Mouse (Mus musculus) forebrain, embryonic 16.5 days (tissue): ENCODE data around the gene Ddhd1. TPM values are rescaled to one million over a fixed set of nuclear protein-coding genes. Genes with fewer than 3 reads are reported as not detected.
A peak's percentile ranks its signal among the peaks of the same experiment; 100 is the strongest.
"Not testable (repeated sequence)": the region's sequence is repeated elsewhere in the genome, so short reads cannot be mapped to it uniquely, and the experiment has no call there.

Source experiments
- ATAC-seq: fragments of 200-750 bp; cut with Nextera tagmentation; 2 replicates; pipeline ENCODE4 v1.8.0; 2017; ENCODE audit warnings: mild to moderate bottlenecking, moderate library complexity
- H3K27ac ChIP-seq: fragments of 300-500 bp; sonication (generic); 2 replicates; pipeline ENCODE4 v1.5.1; 2014; ENCODE audit warnings: low read length, control low read depth
- H3K27me3 ChIP-seq: fragments of 300-500 bp; sonication (generic); replicated peaks from 2 replicates; pipeline ENCODE4 v1.6.1; 2014; ENCODE audit warnings: low read length; ENCODE audit not compliant: control insufficient read depth, insufficient read depth
- H3K36me3 ChIP-seq: fragments of 300-500 bp; sonication (generic); 2 replicates; pipeline ENCODE4 v1.6.1; 2014; ENCODE audit not compliant: control insufficient read depth, insufficient read depth
- H3K4me1 ChIP-seq: fragments of 300-500 bp; sonication (generic); replicated peaks from 2 replicates; pipeline ENCODE4 v1.6.1; 2014; ENCODE audit warnings: low read length; ENCODE audit not compliant: control insufficient read depth, insufficient read depth
- H3K4me2 ChIP-seq: fragments of 300-500 bp; sonication (generic); 2 replicates; pipeline ENCODE4 v1.6.1; 2014; ENCODE audit warnings: mild to moderate bottlenecking, low read length, control low read depth
- H3K4me3 ChIP-seq: fragments of 300-500 bp; sonication (generic); replicated peaks from 2 replicates; pipeline ENCODE4 v1.5.1; 2014; ENCODE audit warnings: mild to moderate bottlenecking, low read length, control low read depth
- H3K9ac ChIP-seq: fragments of 300-500 bp; sonication (generic); replicated peaks from 2 replicates; pipeline ENCODE4 v1.6.1; 2014; ENCODE audit warnings: low read depth, low read length, control low read depth
- H3K9me3 ChIP-seq: fragments of 300-500 bp; sonication (generic); 2 replicates; pipeline ENCODE4 v1.6.1; 2016; ENCODE audit warnings: low read length; ENCODE audit not compliant: control insufficient read depth
- WGBS: fragments of 180-500 bp; shearing (Covaris S2); extraction: QIAGEN DNeasy Blood & Tissue Kit; methylation state at CpG from one replicate; pipeline ENCODE4 v1.1.7; 2014; 5-methylcytosine and 5-hydroxymethylcytosine counted together
- polyA plus RNA-seq: library from polyadenylated mRNA; unstranded; fragments of >200 nt; fragmentation: Nextera tagmentation; extraction: Ambion mirVana; gene quantifications from 2 replicates; pipeline ENCODE4 v1.2.1, GENCODE M21; 2015

Gene Ddhd1
- polyA plus RNA-seq, 1 experiment from 2014 or later = 18.2 TPM

DNA sequence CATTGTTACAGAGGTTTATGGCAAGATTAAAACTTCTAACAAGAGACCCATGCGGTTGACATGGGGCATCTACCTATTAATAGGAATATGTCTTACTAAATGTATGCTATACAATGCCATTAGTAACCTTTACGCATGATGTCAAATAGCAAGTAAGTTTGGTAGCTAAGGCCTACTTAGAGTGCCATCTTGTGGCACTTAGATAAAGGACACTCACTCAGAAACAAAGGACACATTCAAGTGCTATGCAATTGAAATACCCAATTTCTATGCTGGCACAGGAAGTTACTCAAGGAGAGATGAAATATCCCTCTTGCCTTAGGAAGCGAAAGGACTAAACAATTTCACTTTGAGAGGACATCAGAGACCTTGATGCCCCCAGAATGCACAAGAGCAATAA, 55.9 kb downstream of the Ddhd1 start:
- Histone ChIP-seq H3K4me1 (no peaks in the 10 kb centered on the region), H3K4me3 (no peak overlapping the region), H3K9ac (no peak overlapping the region), H3K27ac (peak overlapping the region; percentile 1; the same call in 1 of the 2 replicates), H3K27me3 (no peaks in the 10 kb centered on the region), H3K4me2 (no peak overlapping the region), H3K36me3 (no peaks in the 10 kb centered on the region), H3K9me3 (no peaks in the 10 kb centered on the region)
- 53% methylated on average over 3 of the region's 3 CpGs for WGBS
- peak; percentile 73 for ATAC-seq

DNA sequence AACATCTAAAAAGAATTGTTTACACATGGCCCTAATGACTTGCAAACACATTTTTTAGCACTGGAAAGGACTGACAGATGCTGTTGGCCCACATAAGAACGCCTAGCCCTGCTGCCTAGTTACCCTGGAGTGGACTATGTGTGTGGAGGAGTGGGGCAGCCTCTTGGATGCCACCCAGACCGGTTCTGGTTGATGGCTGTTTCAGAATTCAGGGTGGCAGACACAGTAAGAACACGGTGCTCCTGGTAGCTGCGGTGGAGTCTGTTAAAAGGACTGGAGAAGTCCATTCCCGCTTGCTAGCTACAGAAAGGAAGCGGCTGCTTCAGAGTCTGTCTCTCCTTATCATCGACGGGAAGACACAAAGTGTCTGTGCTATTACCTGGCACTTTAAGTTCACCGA, 57.4 kb downstream of the Ddhd1 start:
- no peak overlapping the region for H3K27ac ChIP-seq
- 81% methylated on average over 9 of the region's 9 CpGs for WGBS

DNA sequence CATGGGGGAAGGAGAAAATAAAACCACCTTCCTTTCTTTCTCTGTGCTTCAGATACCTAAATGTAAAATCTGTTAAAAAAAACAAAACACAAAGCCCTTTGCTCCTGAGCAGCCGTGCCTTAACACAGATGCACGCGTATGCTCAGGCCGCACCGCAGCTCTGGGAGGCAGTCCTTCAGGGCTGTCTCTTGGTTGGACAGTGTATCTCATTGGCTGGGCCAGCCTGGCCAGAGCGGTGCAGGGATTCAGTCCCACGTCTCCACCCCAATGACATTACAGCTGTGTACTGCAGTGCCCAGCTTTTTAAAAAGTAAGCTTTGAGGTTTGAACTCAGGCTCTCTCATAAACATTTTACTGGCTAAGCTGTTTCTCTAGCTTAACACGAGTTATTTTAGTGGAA, 60.1 kb downstream of the Ddhd1 start:
- ATAC-seq = no peak
- no peaks in the 10 kb centered on the region for H3K4me1 ChIP-seq
- H3K27me3 ChIP-seq = no peaks in the 10 kb centered on the region
- H3K27ac ChIP-seq = no peak overlapping the region
- H3K36me3 ChIP-seq = peaks cover 5% of the 10 kb centered on the region
- no peaks in the 10 kb centered on the region for H3K9me3 ChIP-seq
- WGBS = 80% methylated on average over 8 of the region's 8 CpGs
- no peak overlapping the region for H3K4me3 ChIP-seq
- no peak overlapping the region for H3K9ac ChIP-seq
- H3K4me2 ChIP-seq = no peak overlapping the region

More for the DNA sequence above, 57.4 kb downstream of the Ddhd1 start:
- H3K36me3 ChIP-seq = no peaks in the 10 kb centered on the region; the same call in 1 of the 2 replicates
- no peak overlapping the region for H3K4me2 ChIP-seq
- ATAC-seq = peak; percentile 46; the same call in 1 of the 2 replicates
- H3K27me3 ChIP-seq = no peaks in the 10 kb centered on the region
- no peak overlapping the region for H3K4me3 ChIP-seq
- no peaks in the 10 kb centered on the region for H3K9me3 ChIP-seq
- no peaks in the 10 kb centered on the region for H3K4me1 ChIP-seq
- H3K9ac ChIP-seq = no peak overlapping the region

DNA sequence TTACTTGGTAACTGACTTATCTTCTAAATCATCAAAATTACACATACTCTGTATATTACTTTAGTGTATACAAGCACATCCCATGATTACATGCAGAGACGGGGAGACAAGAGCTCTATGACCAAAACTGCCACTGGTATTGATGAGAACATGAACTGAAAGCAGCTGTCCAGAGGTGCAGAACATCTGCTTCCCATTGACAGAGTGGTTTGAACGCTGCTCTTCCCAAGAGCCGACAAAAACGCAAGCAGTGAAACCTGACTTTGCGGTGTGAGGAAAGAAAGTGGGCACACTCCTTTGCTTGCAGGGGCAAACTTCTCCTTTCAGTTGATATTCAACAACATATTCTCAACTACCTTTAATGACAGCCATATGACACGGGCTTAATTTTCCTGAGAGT, 64.7 kb downstream of the Ddhd1 start:
- Histone ChIP-seq H3K27me3 (no peaks in the 10 kb centered on the region), H3K9me3 (no peaks in the 10 kb centered on the region), H3K27ac (no peak overlapping the region), H3K4me2 (no peak overlapping the region), H3K36me3 (peaks cover 5% of the 10 kb centered on the region), H3K9ac (no peak overlapping the region), H3K4me3 (no peak overlapping the region), H3K4me1 (no peaks in the 10 kb centered on the region)
- ATAC-seq = no peak
- 92% methylated on average over 6 of the region's 6 CpGs for WGBS

DNA sequence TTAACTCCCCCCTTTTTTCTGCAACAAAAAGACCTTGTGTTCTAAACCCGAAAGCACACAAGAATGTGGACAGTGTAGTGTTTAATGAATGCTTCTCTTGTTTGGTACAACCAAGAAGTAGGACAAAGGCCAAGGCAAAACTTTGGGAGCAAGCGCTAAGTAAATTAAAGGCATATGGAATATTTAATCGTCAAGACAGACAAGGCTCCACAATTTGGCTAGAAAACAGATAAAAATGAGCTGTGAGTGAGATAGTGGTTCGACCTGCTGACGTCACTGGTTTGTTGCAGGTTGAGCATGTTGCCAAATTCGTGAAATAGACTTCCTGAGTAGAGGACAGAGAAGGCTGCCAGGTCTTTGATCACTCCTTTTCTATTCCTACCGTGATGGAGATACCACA, 69.5 kb downstream of the Ddhd1 start:
- WGBS = 50% methylated on average over 7 of the region's 7 CpGs
- no peak overlapping the region for H3K9ac ChIP-seq
- no peak overlapping the region for H3K27ac ChIP-seq
- no peaks in the 10 kb centered on the region; the same call in 1 of the 2 replicates for H3K36me3 ChIP-seq
- H3K4me2 ChIP-seq = no peak overlapping the region
- no peaks in the 10 kb centered on the region for H3K27me3 ChIP-seq
- H3K4me1 ChIP-seq = no peaks in the 10 kb centered on the region
- no peak for ATAC-seq
- H3K9me3 ChIP-seq = no peaks in the 10 kb centered on the region
- H3K4me3 ChIP-seq = no peak overlapping the region

DNA sequence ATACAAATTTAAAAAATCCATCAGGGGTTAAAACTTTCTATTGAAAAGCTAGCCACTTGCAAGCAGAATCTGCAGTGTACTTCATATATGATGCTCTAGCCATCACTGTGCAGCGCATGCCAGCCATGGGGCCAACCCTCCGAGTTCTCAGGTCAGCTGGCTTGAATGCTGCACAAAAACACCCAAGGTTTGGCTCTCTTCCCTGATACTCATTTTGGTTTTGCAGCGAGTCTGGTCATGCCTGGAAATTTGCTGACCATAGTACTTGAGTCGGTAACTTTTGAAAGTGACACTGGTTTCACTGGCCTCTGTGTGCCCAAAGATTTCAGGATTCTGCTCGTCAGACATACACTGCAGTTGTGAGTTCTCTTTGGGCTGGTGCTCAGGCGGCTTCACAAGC, 70.4 kb downstream of the Ddhd1 start:
- no peak overlapping the region for H3K9ac ChIP-seq
- ATAC-seq = no peak
- no peaks in the 10 kb centered on the region for H3K27me3 ChIP-seq
- no peaks in the 10 kb centered on the region for H3K36me3 ChIP-seq
- no peak overlapping the region for H3K4me2 ChIP-seq
- no peak overlapping the region for H3K4me3 ChIP-seq
- no peaks in the 10 kb centered on the region for H3K4me1 ChIP-seq
- H3K27ac ChIP-seq = no peak overlapping the region
- WGBS = 88% methylated on average over 6 of the region's 6 CpGs
- no peaks in the 10 kb centered on the region for H3K9me3 ChIP-seq

DNA sequence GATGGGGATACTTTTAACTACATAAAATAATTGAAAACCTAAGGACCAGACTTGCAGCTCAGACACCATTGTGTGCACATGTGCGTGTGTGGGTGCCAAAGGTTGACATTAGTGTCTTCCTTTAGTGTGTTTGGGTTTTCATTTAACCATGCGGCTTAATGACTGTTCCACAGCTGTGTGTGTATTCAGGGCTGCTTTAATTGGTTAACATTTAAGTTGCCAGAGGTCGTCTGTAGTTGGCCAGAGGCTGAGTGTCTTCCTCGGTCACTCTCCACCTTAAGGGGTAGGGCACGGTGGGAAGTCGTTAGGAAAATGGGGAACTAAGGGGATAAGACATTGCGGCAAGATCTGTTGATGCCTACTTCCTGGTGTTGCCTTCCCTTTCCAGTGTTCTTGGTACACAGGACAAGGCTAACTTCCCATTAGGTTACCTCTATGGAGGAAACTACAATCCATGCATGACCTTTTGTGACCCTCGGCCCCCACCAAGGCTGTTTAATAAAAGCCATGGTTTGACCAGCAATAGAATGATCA, 74.4 kb downstream of the Ddhd1 start:
- H3K9ac ChIP-seq = no peak overlapping the region
- H3K4me2 ChIP-seq = no peak overlapping the region
- WGBS = 57% methylated on average over 8 of the region's 8 CpGs
- no peaks in the 10 kb centered on the region for H3K36me3 ChIP-seq
- H3K27me3 ChIP-seq = no peaks in the 10 kb centered on the region
- H3K27ac ChIP-seq = no peak overlapping the region
- ATAC-seq = no peak
- peaks cover 3% of the 10 kb centered on the region; the same call in 1 of the 2 replicates for H3K4me1 ChIP-seq
- no peaks in the 10 kb centered on the region for H3K9me3 ChIP-seq
- no peak overlapping the region for H3K4me3 ChIP-seq

DNA sequence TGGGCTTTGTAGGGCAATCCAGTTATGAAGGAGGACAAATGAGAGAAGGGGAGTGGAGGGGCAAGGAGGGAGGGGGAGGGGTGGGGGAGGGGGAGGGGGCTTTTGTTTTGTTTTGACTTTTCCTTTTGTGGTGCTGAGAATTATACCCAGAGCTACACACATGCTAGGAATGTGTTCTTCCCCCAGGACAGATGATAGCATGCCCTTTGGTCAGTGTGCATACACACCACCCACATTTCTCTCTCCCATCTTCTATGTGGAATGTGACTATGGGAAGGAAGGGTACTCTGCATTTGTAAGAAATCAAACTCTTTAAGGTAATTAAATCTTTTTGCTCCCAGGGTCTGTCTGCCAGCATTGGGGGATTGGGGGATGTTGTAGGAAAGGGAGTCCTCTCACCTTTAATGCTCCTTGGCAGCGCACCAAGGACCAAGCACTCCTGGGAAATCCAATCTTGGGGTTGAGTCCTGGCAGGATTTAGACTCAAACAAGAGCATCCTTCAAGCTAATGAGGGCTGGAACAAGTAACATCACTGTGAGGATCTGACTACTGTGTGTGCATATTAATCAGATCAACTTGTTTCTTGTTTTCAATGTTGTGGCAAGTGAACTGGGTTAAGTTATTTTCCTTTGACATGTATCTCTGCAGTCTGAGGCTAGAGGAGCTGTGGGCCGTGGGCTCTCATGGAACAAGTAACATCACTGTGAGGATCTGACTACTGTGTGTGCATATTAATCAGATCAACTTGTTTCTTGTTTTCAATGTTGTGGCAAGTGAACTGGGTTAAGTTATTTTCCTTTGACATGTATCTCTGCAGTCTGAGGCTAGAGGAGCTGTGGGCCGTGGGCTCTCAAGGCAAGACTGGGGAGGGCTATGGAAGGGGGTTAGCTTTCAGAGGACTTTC, 76.8 kb downstream of the Ddhd1 start:
- not testable (repeated sequence) for H3K4me3 ChIP-seq, H3K36me3 ChIP-seq, H3K4me2 ChIP-seq, H3K27ac ChIP-seq, H3K4me1 ChIP-seq, H3K27me3 ChIP-seq, H3K9ac ChIP-seq, H3K9me3 ChIP-seq
- WGBS = 18% methylated on average over 3 of the region's 3 CpGs
- ATAC-seq = peak; percentile 72; the same call in 1 of the 2 replicates

DNA sequence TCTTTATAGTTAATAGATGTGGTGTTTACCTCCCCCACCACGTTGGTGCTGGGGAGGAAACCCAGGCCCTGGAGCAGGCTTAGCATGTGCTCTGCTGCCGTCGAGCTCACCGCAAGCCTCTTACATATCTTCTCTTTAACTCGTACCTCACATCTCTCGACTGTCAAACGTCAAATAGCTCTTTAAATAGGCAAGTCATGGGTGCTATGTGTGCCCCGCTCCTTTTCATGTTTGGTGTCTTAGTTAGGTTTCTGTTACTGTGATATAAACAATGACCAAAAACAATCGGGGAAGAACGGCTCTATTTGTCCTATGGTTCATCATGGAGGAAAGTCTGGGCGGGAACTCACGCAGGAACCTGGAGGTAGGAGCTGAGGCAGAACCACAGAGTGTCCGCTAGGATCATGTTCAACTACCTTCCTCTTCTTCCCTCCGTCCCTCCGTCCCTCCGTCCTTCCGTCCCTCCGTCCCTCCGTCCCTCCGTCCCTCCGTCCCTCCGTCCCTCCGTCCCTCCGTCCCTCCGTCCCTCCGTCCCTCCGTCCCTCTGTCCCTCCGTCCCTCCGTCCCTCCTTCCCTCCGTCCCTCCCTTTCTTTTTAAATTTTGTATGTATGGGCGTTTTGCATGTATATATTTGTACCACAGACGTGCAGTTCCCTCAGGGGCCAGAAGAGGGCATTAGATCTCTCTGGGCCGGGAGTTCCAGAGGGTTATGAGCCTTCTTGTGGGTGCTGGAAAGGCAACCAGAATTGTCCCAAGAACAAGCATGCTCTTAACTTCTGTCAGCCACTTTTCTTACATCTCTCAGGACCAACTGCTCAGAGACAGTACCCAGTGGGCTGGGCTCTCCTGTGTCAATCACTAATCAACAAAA, 91.6 kb downstream of the Ddhd1 start:
- H3K9me3 ChIP-seq = no peaks in the 10 kb centered on the region
- H3K9ac ChIP-seq = no peak overlapping the region
- H3K4me2 ChIP-seq = peak overlapping the region; percentile 48
- H3K36me3 ChIP-seq = no peaks in the 10 kb centered on the region
- peak overlapping the region; percentile 25 for H3K4me3 ChIP-seq
- WGBS = 18% methylated on average over 30 of the region's 33 CpGs
- H3K27me3 ChIP-seq = no peaks in the 10 kb centered on the region
- ATAC-seq = 0 out of 2 replicates have a peak, but pooled peaks have one; percentile 17
- peaks cover 11% of the 10 kb centered on the region for H3K4me1 ChIP-seq
- H3K27ac ChIP-seq = no peak overlapping the region; the same call in 1 of the 2 replicates
